Mouse (Mus musculus) intestine, postnatal 0 days (tissue): Measurements from ENCODE around the gene Slc27a1. TPM values are rescaled to one million over a fixed set of nuclear protein-coding genes. Genes with fewer than 3 reads are reported as not detected.

ENCODE experiments used
- ATAC-seq: fragments of 200-750 bp; cut with Nextera tagmentation; 2 replicates; pipeline ENCODE4 v1.8.0; 2017; ENCODE audit warnings: mild to moderate bottlenecking, moderate TSS enrichment, moderate library complexity
- H3K27ac ChIP-seq: fragments of 300-500 bp; sonication (generic); 2 replicates; pipeline ENCODE4 v1.5.1; 2014; ENCODE audit warnings: mild to moderate bottlenecking, low read depth, low read length, moderate library complexity
- H3K27me3 ChIP-seq: fragments of 300-500 bp; sonication (generic); replicated peaks from 2 replicates; pipeline ENCODE4 v1.6.1; 2014; ENCODE audit warnings: low read length, mixed read lengths; ENCODE audit not compliant: control insufficient read depth, insufficient read depth
- H3K36me3 ChIP-seq: fragments of 300-500 bp; sonication (generic); 2 replicates; pipeline ENCODE4 v1.6.1; 2014; ENCODE audit warnings: mild to moderate bottlenecking, moderate library complexity; ENCODE audit not compliant: control insufficient read depth, insufficient read depth
- H3K4me1 ChIP-seq: fragments of 300-500 bp; sonication (generic); replicated peaks from 2 replicates; pipeline ENCODE4 v1.6.1; 2014; ENCODE audit warnings: antibody characterized with exemption, low read length, mixed read lengths; ENCODE audit not compliant: control insufficient read depth, insufficient read depth
- H3K4me2 ChIP-seq: fragments of 300-500 bp; sonication (generic); replicated peaks from 2 replicates; pipeline ENCODE4 v1.6.1; 2014; ENCODE audit warnings: low read depth, mild to moderate bottlenecking, moderate library complexity
- H3K4me3 ChIP-seq: fragments of 300-500 bp; sonication (generic); 2 replicates; pipeline ENCODE4 v1.5.1; 2014; ENCODE audit warnings: low read depth, low read length
- H3K9ac ChIP-seq: fragments of 300-500 bp; sonication (generic); 2 replicates; pipeline ENCODE4 v1.6.1; 2014; ENCODE audit warnings: mild to moderate bottlenecking, low read depth, low read length
- H3K9me3 ChIP-seq: fragments of 300-500 bp; sonication (generic); 2 replicates; pipeline ENCODE4 v1.6.1; 2016; ENCODE audit warnings: mixed run types; ENCODE audit not compliant: control insufficient read depth
- CTCF ChIP-seq: sonication (generic); IDR thresholded peaks from 2 replicates; pipeline ENCODE4 v1.5.1; 2016; ENCODE audit warnings: low read depth, mild to moderate bottlenecking, control low read depth, antibody characterized with exemption, moderate library complexity
- WGBS: fragments of 180-500 bp; shearing (Covaris S2); extraction: QIAGEN DNeasy Blood & Tissue Kit; methylation state at CpG from one replicate; pipeline ENCODE4 v1.1.7; 2014; 5-methylcytosine and 5-hydroxymethylcytosine counted together
- polyA plus RNA-seq: library from polyadenylated mRNA; unstranded; fragments of >200 nt; fragmentation: Nextera tagmentation; extraction: Ambion mirVana; gene quantifications from 2 replicates; pipeline ENCODE4 v1.2.1, GENCODE M21; 2015

Gene Slc27a1
- polyA plus RNA-seq, 1 experiment from 2014 or later: 14.9 TPM

GRCm38 (mm10) chr8:71537028-71537867 is 31.4 kb upstream of the Slc27a1 start, which contains the start of gene Bst2:
Gene Bst2, minus strand, starts transcription at chr8:71537456.
- WGBS: 3% methylated on average over 37 of the region's 37 CpGs
- H3K27ac ChIP-seq: peak within 1 kb of the TSS; percentile 93
- no peaks in the 10 kb centered on the region for H3K27me3 ChIP-seq
- peak; percentile 83 for ATAC-seq
- peak within 1 kb of the TSS; percentile 77 for H3K4me2 ChIP-seq
- H3K4me1 ChIP-seq: 0 out of 2 replicates have a peak, but pooled peaks cover 3% of the 10 kb centered on the region
- peak; percentile 50 for TF ChIP-seq CTCF
- H3K36me3 ChIP-seq: no peaks in the 10 kb centered on the region
- H3K9me3 ChIP-seq: no peaks in the 10 kb centered on the region
- H3K4me3 ChIP-seq: peak within 1 kb of the TSS; percentile 58
- H3K9ac ChIP-seq: peak within 1 kb of the TSS; percentile 67

DNA sequence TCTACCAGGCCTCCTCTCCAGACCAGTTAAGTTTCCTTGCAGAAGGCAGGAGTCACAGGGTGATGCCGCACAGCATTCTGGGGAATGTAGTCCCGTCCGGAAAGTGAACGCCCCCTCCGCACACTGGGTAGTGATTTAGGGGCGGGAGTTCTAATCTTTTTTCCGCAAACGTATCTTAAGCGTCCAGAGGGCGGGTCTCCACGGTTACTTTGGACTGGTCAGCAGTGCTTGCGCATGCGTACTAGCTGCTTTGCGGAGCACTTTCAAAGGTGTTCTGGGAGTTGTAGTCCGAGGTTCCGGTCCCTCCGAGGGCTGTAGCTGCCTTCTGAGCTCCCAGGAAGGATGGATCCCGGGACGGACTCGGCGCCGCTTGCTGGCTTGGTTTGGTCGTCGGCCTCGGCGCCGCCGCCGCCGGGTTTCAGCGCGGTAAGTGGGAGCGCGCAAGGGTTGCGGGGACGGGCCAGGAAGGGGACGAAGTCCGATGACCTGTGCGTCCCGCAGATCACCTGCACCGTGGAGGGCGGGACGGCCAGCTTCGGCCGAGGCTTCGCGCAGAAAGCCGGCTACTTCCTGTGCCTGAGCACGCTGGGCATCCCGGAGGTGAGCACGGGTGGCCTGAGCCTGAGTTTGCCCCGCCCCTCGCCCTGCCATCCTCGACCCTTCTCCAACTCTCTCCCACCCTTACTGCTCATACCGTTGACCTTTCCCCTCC is 25.9 kb upstream of the Slc27a1 start, which contains the start of gene Mvb12a:
Gene Mvb12a (plus strand): TSS at position 291 of the 712 bp plus-strand sequence.
- Histone ChIP-seq H3K9ac (peak within 1 kb of the TSS; percentile 60), H3K4me1 (0 out of 2 replicates have a peak, but pooled peaks cover 6% of the 10 kb centered on the region), H3K27me3 (no peaks in the 10 kb centered on the region), H3K27ac (peak within 1 kb of the TSS; percentile 88), H3K9me3 (no peaks in the 10 kb centered on the region), H3K4me3 (peak within 1 kb of the TSS; percentile 87), H3K4me2 (peak within 1 kb of the TSS; percentile 92), H3K36me3 (peaks cover 24% of the 10 kb centered on the region; the same call in 1 of the 2 replicates)
- peak; percentile 94 for ATAC-seq
- 0 out of 2 replicates have a peak, but pooled peaks have one; percentile 1 for TF ChIP-seq CTCF
- under 1% methylated on average over 53 of the region's 55 CpGs for WGBS

- Histone ChIP-seq H3K4me2 (peak overlapping the region; percentile 92), H3K4me1 (0 out of 2 replicates have a peak, but pooled peaks cover 2% of the 10 kb centered on the region), H3K9me3 (no peaks in the 10 kb centered on the region), H3K4me3 (peak overlapping the region; percentile 87), H3K27me3 (no peaks in the 10 kb centered on the region), H3K9ac (no peak overlapping the region), H3K36me3 (peaks cover 28% of the 10 kb centered on the region; the same call in 1 of the 2 replicates), H3K27ac (no peak overlapping the region)
- ATAC-seq: no peak
- TF ChIP-seq CTCF: no peak
- 81% methylated on average over 9 of the region's 9 CpGs for WGBS
Observed at GRCm38 (mm10) chr8:71543755-71544154, 24.9 kb upstream of the Slc27a1 start.

- Histone ChIP-seq H3K9ac (no peak overlapping the region), H3K9me3 (no peaks in the 10 kb centered on the region), H3K4me1 (0 out of 2 replicates have a peak, but pooled peaks cover 2% of the 10 kb centered on the region), H3K36me3 (peaks cover 34% of the 10 kb centered on the region; the same call in 1 of the 2 replicates), H3K4me3 (no peak overlapping the region), H3K4me2 (no peak overlapping the region), H3K27ac (no peak overlapping the region), H3K27me3 (no peaks in the 10 kb centered on the region)
- TF ChIP-seq CTCF: no peak
- no peak for ATAC-seq
- 89% methylated on average over 11 of the region's 11 CpGs for WGBS
Observed at GRCm38 (mm10) chr8:71545053-71545452, 23.6 kb upstream of the Slc27a1 start.

- ATAC-seq: no peak
- H3K9ac ChIP-seq: no peak overlapping the region
Observed at GRCm38 (mm10) chr8:71547590-71547989, 21.1 kb upstream of the Slc27a1 start.

DNA sequence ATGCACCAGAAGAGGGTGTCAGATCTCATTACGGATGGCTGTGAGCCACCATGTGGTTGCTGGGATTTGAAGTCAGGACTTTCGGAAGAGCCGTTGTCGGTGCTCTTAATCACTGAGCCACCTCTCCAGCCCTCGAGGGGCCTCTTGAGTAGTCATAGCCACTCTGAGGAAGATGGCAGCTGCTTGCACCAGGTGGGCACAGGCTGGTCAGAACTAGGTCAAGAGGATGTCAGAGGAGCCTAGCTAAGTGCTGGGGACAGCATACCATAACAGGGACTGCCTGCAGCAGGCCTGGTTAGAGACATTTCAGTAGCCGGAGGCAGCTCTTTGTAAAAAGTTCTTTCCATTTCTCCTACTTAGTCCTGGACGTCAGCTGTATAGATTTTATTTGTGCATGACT is 17.9 kb upstream of the Slc27a1 start:
- no peak for ATAC-seq
- Histone ChIP-seq H3K9ac (no peak overlapping the region), H3K36me3 (peaks cover 27% of the 10 kb centered on the region; the same call in 1 of the 2 replicates), H3K27ac (no peak overlapping the region), H3K27me3 (0 out of 2 replicates have a peak, but pooled peaks cover 5% of the 10 kb centered on the region), H3K4me2 (no peak overlapping the region), H3K4me3 (no peak overlapping the region), H3K9me3 (no peaks in the 10 kb centered on the region), H3K4me1 (no peaks in the 10 kb centered on the region)
- no peak for TF ChIP-seq CTCF
- WGBS: 62% methylated on average over 7 of the region's 7 CpGs

More at GRCm38 (mm10) chr8:71547590-71547989, 21.1 kb upstream of the Slc27a1 start:
- WGBS: 85% methylated on average over 7 of the region's 7 CpGs
- Histone ChIP-seq H3K27me3 (no peaks in the 10 kb centered on the region), H3K4me1 (0 out of 2 replicates have a peak, but pooled peaks cover 2% of the 10 kb centered on the region), H3K36me3 (peaks cover 34% of the 10 kb centered on the region; the same call in 1 of the 2 replicates), H3K4me2 (no peak overlapping the region), H3K27ac (no peak overlapping the region), H3K9me3 (no peaks in the 10 kb centered on the region), H3K4me3 (no peak overlapping the region)
- no peak for TF ChIP-seq CTCF
